Mouse (Mus musculus): ENCODE measurements around the gene Nlgn1. TPM values are rescaled to one million over a fixed set of nuclear protein-coding genes. Genes with fewer than 3 reads are reported as not detected.

Nlgn1 gene
- polyA plus RNA-seq, 1 experiment from 2014 or later, result 27.5 TPM

GRCm38 (mm10) chr3:25858384-25858783 lies 473.9 kb downstream of the Nlgn1 start:
- no peaks in the 10 kb centered on the region for H3K4me1 ChIP-seq (replicated peaks; ENCODE audit: control insufficient read depth, insufficient read depth, low read length)
- H3K27me3 ChIP-seq (ENCODE audit: control insufficient read depth, insufficient read depth, low read length), result no peaks in the 10 kb centered on the region
- no peak overlapping the region for H3K27ac ChIP-seq
- DNase-seq (ENCODE audit: low spot score), result no peak
- H3K9ac ChIP-seq, result no peak overlapping the region
- H3K9me3 ChIP-seq (ENCODE audit: control insufficient read depth, low read length), result no peaks in the 10 kb centered on the region
- no peak overlapping the region for H3K4me2 ChIP-seq (replicated peaks)
- ATAC-seq (ENCODE audit: low FRiP score), result no peak
- H3K36me3 ChIP-seq (replicated peaks; ENCODE audit: control insufficient read depth, insufficient read depth), result no peaks in the 10 kb centered on the region
- H3K4me3 ChIP-seq (replicated peaks; ENCODE audit: low read length), result no peak overlapping the region

GRCm38 (mm10) chr3:25844686-25845462 lies 487.4 kb downstream of the Nlgn1 start:
- no peak for DNase-seq (ENCODE audit: low spot score)
- 79% methylated on average over 7 of the region's 7 CpGs for WGBS

GRCm38 (mm10) chr3:25830237-25830636 lies 502.0 kb downstream of the Nlgn1 start:
- no peaks in the 10 kb centered on the region for H3K4me1 ChIP-seq (replicated peaks; ENCODE audit: control insufficient read depth, insufficient read depth, low read length)
- DNase-seq (ENCODE audit: low spot score) (no peak), ATAC-seq (ENCODE audit: low FRiP score) (no peak)
- H3K4me2 ChIP-seq (replicated peaks), result no peak overlapping the region
- H3K27ac ChIP-seq, result no peak overlapping the region
- H3K9me3 ChIP-seq (ENCODE audit: control insufficient read depth, low read length), result no peaks in the 10 kb centered on the region
- no peaks in the 10 kb centered on the region for H3K36me3 ChIP-seq (replicated peaks; ENCODE audit: control insufficient read depth, insufficient read depth)
- 81% methylated on average over 2 of the region's 2 CpGs for WGBS
- H3K27me3 ChIP-seq (ENCODE audit: control insufficient read depth, insufficient read depth, low read length), result no peaks in the 10 kb centered on the region
- H3K4me3 ChIP-seq (replicated peaks; ENCODE audit: low read length), result no peak overlapping the region
- no peak overlapping the region for H3K9ac ChIP-seq

More at GRCm38 (mm10) chr3:25844686-25845462, 487.4 kb downstream of the Nlgn1 start:
- Histone ChIP-seq H3K27me3 (ENCODE audit: control insufficient read depth, insufficient read depth, low read length) (no peaks in the 10 kb centered on the region), H3K4me2 (replicated peaks) (no peak overlapping the region), H3K4me3 (replicated peaks; ENCODE audit: low read length) (no peak overlapping the region), H3K27ac (no peak overlapping the region), H3K4me1 (replicated peaks; ENCODE audit: control insufficient read depth, insufficient read depth, low read length) (no peaks in the 10 kb centered on the region), H3K9me3 (ENCODE audit: control insufficient read depth, low read length) (no peaks in the 10 kb centered on the region), H3K9ac (no peak overlapping the region), H3K36me3 (replicated peaks; ENCODE audit: control insufficient read depth, insufficient read depth) (no peaks in the 10 kb centered on the region)
- ATAC-seq (ENCODE audit: low FRiP score), result no peak

- H3K9ac ChIP-seq, result no peak overlapping the region
- no peaks in the 10 kb centered on the region for H3K4me1 ChIP-seq (replicated peaks; ENCODE audit: control insufficient read depth, insufficient read depth, low read length)
- no peaks in the 10 kb centered on the region for H3K36me3 ChIP-seq (replicated peaks; ENCODE audit: control insufficient read depth, insufficient read depth)
- H3K4me2 ChIP-seq (replicated peaks), result no peak overlapping the region
- WGBS, result 93% methylated on average over 3 of the region's 3 CpGs
- no peaks in the 10 kb centered on the region for H3K9me3 ChIP-seq (ENCODE audit: control insufficient read depth, low read length)
- H3K27ac ChIP-seq, result no peak overlapping the region
- ATAC-seq (ENCODE audit: low FRiP score), result no peak
- no peaks in the 10 kb centered on the region for H3K27me3 ChIP-seq (ENCODE audit: control insufficient read depth, insufficient read depth, low read length)
- DNase-seq (ENCODE audit: low spot score), result no peak
- H3K4me3 ChIP-seq (replicated peaks; ENCODE audit: low read length), result no peak overlapping the region
Measured at GRCm38 (mm10) chr3:25813368-25813767, 518.9 kb downstream of the Nlgn1 start.

- Histone ChIP-seq H3K27ac (peak overlapping the region; percentile 40), H3K4me2 (replicated peaks) (peak overlapping the region; percentile 35), H3K9ac (no peak overlapping the region), H3K9me3 (ENCODE audit: control insufficient read depth, low read length) (no peaks in the 10 kb centered on the region), H3K36me3 (replicated peaks; ENCODE audit: control insufficient read depth, insufficient read depth) (no peaks in the 10 kb centered on the region), H3K4me1 (replicated peaks; ENCODE audit: control insufficient read depth, insufficient read depth, low read length) (peaks cover 13% of the 10 kb centered on the region), H3K27me3 (ENCODE audit: control insufficient read depth, insufficient read depth, low read length) (no peaks in the 10 kb centered on the region), H3K4me3 (replicated peaks; ENCODE audit: low read length) (no peak overlapping the region)
- 10% methylated on average over 3 of the region's 3 CpGs for WGBS
- DNase-seq (ENCODE audit: low spot score) (peak; percentile 92), ATAC-seq (ENCODE audit: low FRiP score) (peak; percentile 96)
Measured at GRCm38 (mm10) chr3:25807559-25807958, 524.7 kb downstream of the Nlgn1 start.

- no peak overlapping the region for H3K9ac ChIP-seq
- H3K4me1 ChIP-seq (replicated peaks; ENCODE audit: control insufficient read depth, insufficient read depth, low read length), result no peaks in the 10 kb centered on the region
- H3K27ac ChIP-seq, result no peak overlapping the region
- 58% methylated on average over 2 of the region's 2 CpGs for WGBS
- no peak overlapping the region for H3K4me3 ChIP-seq (replicated peaks; ENCODE audit: low read length)
- no peak for ATAC-seq (ENCODE audit: low FRiP score)
- DNase-seq (ENCODE audit: low spot score), result no peak
- no peaks in the 10 kb centered on the region for H3K27me3 ChIP-seq (ENCODE audit: control insufficient read depth, insufficient read depth, low read length)
- no peaks in the 10 kb centered on the region for H3K36me3 ChIP-seq (replicated peaks; ENCODE audit: control insufficient read depth, insufficient read depth)
- no peak overlapping the region for H3K4me2 ChIP-seq (replicated peaks)
- H3K9me3 ChIP-seq (ENCODE audit: control insufficient read depth, low read length), result no peaks in the 10 kb centered on the region
Measured at GRCm38 (mm10) chr3:25781651-25782050, 550.6 kb downstream of the Nlgn1 start.

- Histone ChIP-seq H3K9ac (no peak overlapping the region), H3K27ac (no peak overlapping the region), H3K9me3 (ENCODE audit: control insufficient read depth, low read length) (no peaks in the 10 kb centered on the region), H3K4me2 (replicated peaks) (no peak overlapping the region), H3K4me3 (replicated peaks; ENCODE audit: low read length) (no peak overlapping the region), H3K36me3 (replicated peaks; ENCODE audit: control insufficient read depth, insufficient read depth) (no peaks in the 10 kb centered on the region), H3K27me3 (ENCODE audit: control insufficient read depth, insufficient read depth, low read length) (no peaks in the 10 kb centered on the region), H3K4me1 (replicated peaks; ENCODE audit: control insufficient read depth, insufficient read depth, low read length) (peaks cover 4% of the 10 kb centered on the region; the same call in 1 of the 2 replicates)
- DNase-seq (ENCODE audit: low spot score) (no peak), ATAC-seq (ENCODE audit: low FRiP score) (no peak)
- 84% methylated on average over 6 of the region's 6 CpGs for WGBS
Measured at GRCm38 (mm10) chr3:25775437-25775836, 556.8 kb downstream of the Nlgn1 start.

- ATAC-seq (ENCODE audit: low FRiP score) (peak; percentile 51; the same call in 1 of the 2 replicates), DNase-seq (ENCODE audit: low spot score) (no peak)
- Histone ChIP-seq H3K36me3 (replicated peaks; ENCODE audit: control insufficient read depth, insufficient read depth) (no peaks in the 10 kb centered on the region), H3K9me3 (ENCODE audit: control insufficient read depth, low read length) (no peaks in the 10 kb centered on the region), H3K27me3 (ENCODE audit: control insufficient read depth, insufficient read depth, low read length) (no peaks in the 10 kb centered on the region), H3K9ac (no peak overlapping the region), H3K4me3 (replicated peaks; ENCODE audit: low read length) (no peak overlapping the region), H3K4me1 (replicated peaks; ENCODE audit: control insufficient read depth, insufficient read depth, low read length) (peaks cover 4% of the 10 kb centered on the region; the same call in 1 of the 2 replicates), H3K27ac (no peak overlapping the region), H3K4me2 (replicated peaks) (no peak overlapping the region)
- WGBS, result 64% methylated on average over 4 of the region's 4 CpGs
Measured at GRCm38 (mm10) chr3:25773908-25774307, 558.4 kb downstream of the Nlgn1 start.

GRCm38 (mm10) chr3:25773467-25773866 lies 558.8 kb downstream of the Nlgn1 start:
- H3K27ac ChIP-seq, result no peak overlapping the region
- no peak for DNase-seq (ENCODE audit: low spot score)
- H3K4me1 ChIP-seq (replicated peaks; ENCODE audit: control insufficient read depth, insufficient read depth, low read length), result peaks cover 4% of the 10 kb centered on the region; the same call in 1 of the 2 replicates
- H3K27me3 ChIP-seq (ENCODE audit: control insufficient read depth, insufficient read depth, low read length), result no peaks in the 10 kb centered on the region
- no peak overlapping the region for H3K4me3 ChIP-seq (replicated peaks; ENCODE audit: low read length)
- no peak overlapping the region for H3K4me2 ChIP-seq (replicated peaks)
- no peak for ATAC-seq (ENCODE audit: low FRiP score)
- H3K9me3 ChIP-seq (ENCODE audit: control insufficient read depth, low read length), result no peaks in the 10 kb centered on the region
- H3K9ac ChIP-seq, result no peak overlapping the region
- no peaks in the 10 kb centered on the region for H3K36me3 ChIP-seq (replicated peaks; ENCODE audit: control insufficient read depth, insufficient read depth)

Measured in hindbrain, embryonic 14.5 days (tissue).